Mouse (Mus musculus) liver, embryonic 14 days (tissue): ENCODE measurements around the gene Dusp14. TPM values are rescaled to one million over a fixed set of nuclear protein-coding genes. Genes with fewer than 3 reads are reported as not detected.

Experiments used
- polyA plus RNA-seq: library from polyadenylated mRNA; depleted of rRNA; stranded (reverse); fragments of >200 nt; gene quantifications from 2 replicates; pipeline ENCODE4 v1.2.3, GENCODE M21; 2012; rRNA removed

Dusp14 gene
- 0.55 and 0.69 TPM in 2 replicates for polyA plus RNA-seq

GRCm38 (mm10) chr11:84069034-84069370 is at the start of gene Dusp14:
Dusp14 (minus strand) TSS chr11:84069261.

Other genes starting within 250 kb of the Dusp14 start
- gene Hnf1b, start 219.2 kb downstream of the Dusp14 start, polyA plus RNA-seq = 1.7 and 1.9 TPM in 2 replicates
- 8.8 and 10.2 TPM in 2 replicates for gene Ddx52, start 127.2 kb downstream of the Dusp14 start, polyA plus RNA-seq
- 3.7 and 4.1 TPM in 2 replicates for gene Synrg, start 104.8 kb downstream of the Dusp14 start, polyA plus RNA-seq
- 11.2 and 11.3 TPM in 2 replicates for gene Tada2a, start 60.3 kb upstream of the Dusp14 start, polyA plus RNA-seq
- gene Acaca, start 60.4 kb upstream of the Dusp14 start, polyA plus RNA-seq = 4.3 and 5.0 TPM in 2 replicates
- gene Gm11437, start 98.2 kb upstream of the Dusp14 start, polyA plus RNA-seq = not detected in 2 replicates